Mouse (Mus musculus) T-helper 17 cell (primary cell): ENCODE measurements around the gene Lmo2.

ENCODE experiments used
- in situ Hi-C, 2 experiments: fragments of 300-600 bp; cut with MboI, MseI; formaldehyde crosslinking; loops; 1 replicate in 1 of 2; 2 replicates in 1 of 2; pipeline ENCODE4 v1.15.1; 2025; ENCODE audit warnings: high pct_unique_total_duplicates in 2 of 2

Gene Lmo2

GRCm38 (mm10) chr2:103941085-103941484, 16.7 kb upstream of the Lmo2 start:
- in situ Hi-C loops, result no loop called here

DNA sequence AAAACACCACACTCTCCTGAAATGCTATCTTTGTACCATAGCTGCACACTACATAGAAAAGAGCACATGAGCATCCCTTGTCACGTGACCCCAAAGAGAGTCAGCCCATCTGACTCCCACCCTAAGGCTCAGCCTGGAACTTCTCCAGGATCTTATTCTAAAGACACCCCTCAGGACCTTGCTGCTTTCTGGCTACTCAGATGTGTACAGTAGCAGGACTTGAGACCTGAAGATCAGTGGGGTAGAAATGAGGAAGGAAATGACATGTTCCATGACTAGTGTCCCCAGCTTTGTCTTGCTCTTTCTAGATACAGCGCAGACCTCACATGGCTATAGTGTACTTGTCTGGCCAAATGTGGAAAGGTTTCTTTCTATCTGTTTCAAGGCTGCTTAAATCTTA, 12.9 kb upstream of the Lmo2 start:
- in situ Hi-C loops, result no loop called here

- in situ Hi-C loops, result no loop called here
Observed at GRCm38 (mm10) chr2:103945571-103946092, 12.2 kb upstream of the Lmo2 start.

DNA sequence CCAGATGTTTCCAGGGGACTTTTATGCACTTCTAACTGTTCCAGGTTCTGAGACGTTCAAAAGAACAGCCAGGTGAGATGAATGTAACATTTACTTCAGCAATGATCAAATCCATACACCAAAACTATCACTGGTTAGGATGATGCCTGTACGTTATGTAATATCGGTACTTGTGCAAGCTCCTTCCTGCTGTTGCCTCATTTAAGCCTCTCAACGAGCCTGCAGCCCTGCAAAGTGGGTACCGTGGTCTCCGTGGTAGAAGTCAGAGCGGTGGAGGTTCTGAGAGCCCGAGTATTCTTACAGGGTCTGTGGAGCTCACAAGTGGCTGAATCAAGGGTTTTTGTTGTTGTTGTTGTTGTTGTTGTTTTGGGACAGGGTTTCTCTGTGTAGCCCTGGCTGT, 10.9 kb upstream of the Lmo2 start:
- in situ Hi-C loops, result no loop called here

DNA sequence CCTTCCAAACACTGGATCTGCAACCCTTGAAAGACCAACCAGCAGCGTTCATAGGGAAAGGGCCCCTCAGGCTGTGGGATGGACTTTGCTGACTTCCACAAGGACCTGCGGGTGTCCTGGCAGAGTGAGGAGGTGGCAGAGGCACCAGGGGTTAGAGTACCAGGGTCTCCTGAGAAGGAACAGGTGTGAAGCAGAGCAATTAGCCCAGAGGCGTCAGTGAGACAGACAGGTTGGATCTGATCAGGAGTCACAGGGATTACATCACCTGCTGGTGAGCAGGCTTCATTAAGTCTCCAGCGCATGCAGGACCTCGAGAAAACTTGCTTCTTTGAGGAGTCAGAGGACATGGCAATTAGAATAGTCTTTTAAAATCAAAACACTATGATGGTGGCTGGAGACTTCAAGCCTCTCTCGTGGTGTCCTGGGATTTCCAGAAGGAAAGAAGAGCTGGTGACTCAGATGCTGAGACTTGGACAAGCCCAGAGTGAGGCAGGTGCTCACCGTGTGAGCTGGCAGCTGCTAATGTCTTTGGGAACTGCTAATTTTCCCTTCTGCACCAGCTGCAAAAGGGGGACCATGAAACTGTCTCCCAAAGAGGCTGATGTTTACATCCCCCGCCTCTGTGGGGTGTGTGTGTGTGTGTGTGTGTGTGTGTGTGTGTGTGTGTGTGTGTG, 9.7 kb upstream of the Lmo2 start:
- in situ Hi-C loops, result no loop called here

DNA sequence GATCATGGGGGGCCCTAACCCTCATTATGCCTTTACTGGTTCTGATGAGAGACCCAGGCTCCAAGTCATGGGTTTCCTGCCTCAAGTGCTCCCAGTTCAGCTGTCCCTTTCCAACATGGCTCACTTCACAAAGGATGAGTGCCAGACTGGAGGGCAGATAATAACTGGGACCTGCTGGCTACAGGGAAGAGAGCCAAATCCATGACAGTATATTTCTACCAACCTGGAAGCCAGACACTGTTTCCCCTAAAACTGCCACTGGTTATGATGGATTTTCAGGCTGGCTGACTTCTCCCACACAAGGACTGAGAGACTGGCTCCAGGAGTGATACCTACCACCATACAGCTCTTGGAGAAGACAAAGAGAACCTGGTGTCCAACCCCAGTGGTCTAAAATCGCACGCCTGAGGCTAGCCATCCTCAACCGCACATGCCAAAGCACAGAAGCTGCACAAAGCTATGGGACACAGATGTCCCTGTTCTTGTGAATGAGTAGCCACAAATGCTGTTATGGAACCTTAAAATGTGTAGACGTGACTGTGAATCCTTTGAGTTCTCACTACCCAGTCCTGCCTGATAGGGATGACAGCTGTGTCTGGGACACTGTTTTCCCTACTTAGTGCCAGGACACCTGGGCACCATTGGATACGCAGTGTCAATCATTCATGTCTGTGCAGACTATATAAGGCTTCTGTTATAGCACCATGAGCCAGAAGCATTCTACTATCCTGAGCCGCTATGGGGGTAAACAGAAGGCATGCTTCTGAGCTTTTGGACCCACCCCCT, 4.5 kb upstream of the Lmo2 start:
- in situ Hi-C loops, result no loop called here

DNA sequence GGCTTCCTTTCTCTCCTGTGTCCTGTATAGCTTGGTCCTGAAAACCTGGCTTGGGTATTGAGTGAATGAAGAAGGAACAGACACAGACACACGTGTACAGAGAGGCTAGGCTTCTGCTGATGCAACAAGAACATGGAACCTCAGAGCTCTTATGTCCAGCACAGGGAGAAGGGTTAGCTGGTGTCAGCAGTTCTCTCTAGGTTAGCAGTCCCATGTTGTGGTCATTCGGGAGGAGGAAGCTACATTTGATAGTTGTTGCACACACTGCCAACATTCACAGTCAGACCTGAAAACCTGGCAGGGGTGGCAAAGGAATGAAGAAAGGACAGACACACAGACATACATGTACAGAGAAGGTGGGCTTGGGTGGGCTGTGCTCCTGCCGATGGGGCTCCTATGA, 2.1 kb upstream of the Lmo2 start:
- in situ Hi-C loops, result no loop called here

- in situ Hi-C loops, result no loop called here
Observed at GRCm38 (mm10) chr2:103956867-103957266, 919 bp upstream of the Lmo2 start.

DNA sequence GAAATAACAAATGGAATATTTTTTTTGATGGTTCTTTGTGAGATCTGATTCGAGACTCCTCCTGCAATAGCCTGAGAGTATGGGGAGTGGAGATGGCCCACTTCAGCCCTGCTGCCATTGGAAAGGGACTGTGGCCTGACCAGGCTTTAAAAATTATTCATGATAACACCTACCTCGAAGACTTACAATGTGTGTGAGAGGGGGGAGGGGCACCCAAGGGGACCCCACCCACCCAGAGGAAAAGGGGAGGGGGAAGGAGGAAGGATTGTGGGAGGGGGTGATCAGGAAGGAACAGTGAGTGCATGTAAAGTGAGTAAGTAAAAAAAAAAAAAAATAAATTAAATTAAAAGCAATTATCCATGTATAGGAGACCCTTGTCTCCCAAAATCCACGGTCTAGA, 848 bp downstream of the Lmo2 start:
- in situ Hi-C loops, result no loop called here

- in situ Hi-C loops, result no loop called here
Observed at GRCm38 (mm10) chr2:103959066-103959465, 1.3 kb downstream of the Lmo2 start.

GRCm38 (mm10) chr2:103959574-103959973, 1.8 kb downstream of the Lmo2 start:
- in situ Hi-C loops, result no loop called here

GRCm38 (mm10) chr2:103962349-103962748, 4.6 kb downstream of the Lmo2 start:
- in situ Hi-C loops, result no loop called here

DNA sequence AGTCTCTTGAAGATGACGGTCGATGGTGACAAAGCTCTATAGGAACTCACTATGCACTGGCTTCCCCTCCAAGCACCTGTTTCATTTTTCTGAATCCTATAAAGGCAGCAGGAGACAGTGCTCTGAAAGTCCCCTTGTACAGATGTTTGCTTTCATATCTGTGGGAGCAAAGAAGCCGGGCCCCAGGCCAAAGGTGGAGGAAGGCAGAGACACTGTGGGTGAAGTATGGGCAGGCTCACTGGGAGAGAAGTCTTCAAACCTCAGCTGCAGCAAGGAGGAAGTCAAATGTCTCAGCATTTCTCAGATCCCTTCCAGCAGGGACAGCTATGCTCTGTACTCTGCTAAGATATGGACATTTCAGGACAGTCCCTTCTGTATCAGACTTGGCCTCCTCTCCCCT, 7.6 kb downstream of the Lmo2 start:
- in situ Hi-C loops, result no loop called here

- in situ Hi-C loops, result no loop called here
Observed at GRCm38 (mm10) chr2:103968186-103968585, 10.4 kb downstream of the Lmo2 start.

GRCm38 (mm10) chr2:103968919-103969436, 11.2 kb downstream of the Lmo2 start:
- in situ Hi-C loops, result no loop called here

DNA sequence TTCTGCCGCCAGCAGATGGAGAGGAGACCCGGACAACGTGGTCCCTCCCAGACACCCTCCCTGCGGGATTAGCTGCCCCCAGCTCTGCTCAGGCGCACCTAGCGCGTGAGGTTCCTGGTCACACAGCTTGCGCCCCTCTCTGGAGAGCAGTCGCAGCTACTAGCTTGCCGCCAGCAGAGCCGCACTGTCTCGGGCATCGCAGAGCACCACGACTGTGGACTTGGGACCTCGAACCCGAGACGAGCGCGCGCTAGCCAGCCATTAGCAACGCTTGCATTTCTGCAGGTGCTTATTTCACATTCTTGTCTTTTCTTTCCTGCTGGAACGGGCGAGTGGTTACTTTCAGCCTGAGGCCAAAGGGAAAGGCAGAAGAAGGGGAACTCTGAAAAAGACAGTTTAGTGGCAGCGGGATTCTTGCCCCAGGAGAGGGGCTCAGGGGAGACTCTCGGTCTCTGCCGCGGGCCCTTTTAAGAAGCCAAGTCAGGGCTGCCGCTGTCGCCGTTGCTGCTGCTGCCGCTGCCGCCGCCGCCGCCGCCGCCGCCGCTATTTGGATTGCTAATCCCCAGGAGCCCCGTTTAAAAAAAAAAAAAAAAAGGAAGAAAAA, 11.8 kb downstream of the Lmo2 start:
- in situ Hi-C loops, result loop anchor here in 1 of 2 experiments (10.0 kb wide), 1 partner anchor 95 kb away; no protein-coding TSS in a partner anchor

GRCm38 (mm10) chr2:103970041-103970790, 12.4 kb downstream of the Lmo2 start:
- in situ Hi-C loops, result loop anchor here in 1 of 2 experiments (10.0 kb wide), 1 partner anchor 95 kb away; no protein-coding TSS in a partner anchor

DNA sequence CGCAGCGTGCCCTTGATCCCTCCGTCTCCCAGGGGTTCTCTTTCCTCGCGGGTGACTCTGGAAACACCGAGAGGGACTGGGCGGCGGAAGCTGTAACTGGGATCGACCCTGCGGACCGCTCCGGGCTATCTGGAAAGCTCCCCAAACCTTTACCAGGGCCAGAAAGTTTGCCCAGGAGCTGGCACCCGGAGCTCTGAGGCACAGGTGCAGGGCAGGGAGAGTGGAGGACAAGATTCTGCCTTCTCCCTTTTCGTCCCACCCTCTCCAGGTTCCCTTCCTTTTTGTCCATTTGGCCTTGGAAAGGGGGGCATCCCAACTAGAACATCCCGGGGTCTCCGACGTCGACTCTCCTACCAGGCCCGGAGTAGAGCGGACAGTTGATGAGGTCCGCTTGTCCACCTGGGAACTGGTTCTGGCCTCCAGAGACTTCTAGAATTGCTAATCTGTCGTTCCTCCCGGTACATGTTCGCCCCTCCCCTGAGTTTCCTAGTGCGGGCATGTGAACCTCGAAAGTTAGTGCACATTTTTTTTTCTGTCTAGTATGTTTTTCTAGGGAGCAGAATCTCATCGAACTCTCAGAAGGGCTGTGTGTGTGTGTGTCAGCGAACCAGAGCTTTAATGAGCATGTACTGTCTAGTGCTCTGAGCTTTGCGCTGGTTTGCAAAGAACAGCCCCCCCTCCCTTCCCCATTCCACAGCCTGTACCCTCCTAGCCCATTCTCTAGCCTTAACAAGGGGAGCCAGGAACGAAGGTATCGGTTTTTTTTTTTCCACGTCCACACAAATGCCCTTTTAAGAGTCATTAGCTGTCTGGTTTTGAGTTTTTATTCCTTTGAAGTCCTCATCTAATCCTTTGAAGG, 13.2 kb downstream of the Lmo2 start:
- in situ Hi-C loops, result loop anchor here in 1 of 2 experiments (10.0 kb wide), 1 partner anchor 96 kb away; no protein-coding TSS in a partner anchor

DNA sequence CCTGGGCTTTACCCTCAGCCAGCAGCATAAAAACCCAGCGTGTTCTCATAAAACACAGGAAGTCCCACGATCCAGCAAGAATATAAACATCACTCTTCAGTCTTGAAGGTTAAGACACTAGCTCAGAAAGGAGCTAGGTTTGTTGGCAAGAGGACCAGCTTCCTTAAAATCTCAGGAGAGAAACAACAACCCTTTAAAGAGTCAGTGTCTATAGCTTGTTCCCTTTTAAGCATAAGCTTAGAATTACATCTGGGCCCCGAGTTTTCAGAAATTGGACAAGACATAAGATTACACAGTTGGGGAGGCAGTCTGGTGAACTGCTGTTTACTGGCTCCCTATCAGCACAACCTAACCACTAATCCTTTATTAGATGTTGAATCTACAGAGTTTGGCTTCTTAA, 14.1 kb downstream of the Lmo2 start:
- in situ Hi-C loops, result loop anchor here in 1 of 2 experiments (10.0 kb wide), 1 partner anchor 97 kb away; no protein-coding TSS in a partner anchor

DNA sequence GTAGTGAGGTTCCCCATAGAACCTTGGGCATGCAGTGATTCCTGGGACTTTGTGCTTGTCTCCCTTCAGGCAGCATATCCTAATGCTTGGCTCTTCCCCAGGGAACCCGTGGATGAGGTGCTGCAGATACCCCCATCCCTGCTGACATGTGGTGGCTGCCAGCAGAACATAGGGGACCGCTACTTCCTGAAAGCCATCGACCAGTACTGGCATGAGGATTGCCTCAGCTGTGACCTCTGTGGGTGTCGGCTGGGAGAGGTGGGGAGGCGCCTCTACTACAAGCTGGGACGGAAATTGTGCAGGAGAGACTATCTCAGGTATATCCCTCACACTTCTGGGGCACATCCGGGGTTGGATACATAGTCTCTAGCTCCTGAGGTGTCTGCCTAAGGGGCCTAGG, 18.1 kb downstream of the Lmo2 start:
- in situ Hi-C loops, result loop anchor here in 1 of 2 experiments (10.0 kb wide), 1 partner anchor 101 kb away; no protein-coding TSS in a partner anchor
